Mouse (Mus musculus) central nervous system, embryonic 11.5 days (tissue): Measurements from ENCODE around the gene Gm8005. TPM values are rescaled to one million over a fixed set of nuclear protein-coding genes. Genes with fewer than 3 reads are reported as not detected.

Source experiments
- polyA plus RNA-seq: library from polyadenylated mRNA; depleted of rRNA; stranded (reverse); fragments of >200 nt; gene quantifications from 2 replicates; pipeline ENCODE4 v1.2.3, GENCODE M21; 2012; rRNA removed

The Gm8005 gene
- not detected in 2 replicates for polyA plus RNA-seq

DNA sequence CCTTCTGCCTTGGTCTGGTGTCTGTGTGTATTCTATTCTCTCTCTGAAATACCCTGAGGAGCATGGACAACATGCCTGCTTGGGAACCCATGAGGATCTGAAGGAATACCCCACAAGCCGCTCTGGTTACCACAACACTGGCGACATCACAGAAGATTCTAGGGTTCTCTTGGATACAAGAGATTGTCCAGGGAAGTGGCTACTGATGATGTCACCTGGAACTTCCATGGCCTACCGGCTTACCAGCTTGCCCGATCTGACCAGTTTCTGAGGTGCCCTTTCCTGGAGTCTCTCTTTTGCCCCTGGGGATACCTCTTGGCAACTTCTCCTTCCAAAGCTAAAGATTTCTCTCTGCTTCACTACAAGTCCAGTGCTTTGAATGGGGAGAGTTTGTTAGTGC is at the start of gene Gm8005:
Gm8005 (minus strand) TSS at position 101 of the 400 bp plus-strand sequence.

DNA sequence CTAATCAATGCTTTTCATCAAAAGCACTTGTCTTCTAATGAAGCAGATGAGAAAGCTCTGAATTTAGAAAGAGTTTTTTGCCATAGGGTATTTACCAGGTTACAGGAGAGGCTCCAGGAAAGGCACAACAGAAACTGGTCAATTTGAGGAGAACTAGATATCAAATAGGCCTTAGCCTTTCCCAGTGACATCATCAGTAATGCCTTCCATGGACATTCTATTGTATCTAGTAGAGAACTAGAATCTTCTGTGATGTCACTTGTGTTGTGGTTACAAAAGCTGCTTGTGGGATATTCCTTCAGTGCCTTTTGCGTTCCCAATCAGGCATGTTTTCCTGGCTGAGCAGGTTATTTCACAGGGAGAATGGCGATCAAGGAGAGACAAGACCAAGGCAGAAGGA is 24.1 kb upstream of the Gm8005 start, which contains the start of gene Gm8011:
Gm8011 (plus strand) TSS at position 301 of the 400 bp plus-strand sequence.

Other genes starting within 250 kb of the Gm8005 start
- not detected in 2 replicates for gene Gm3573, start 248.9 kb downstream of the Gm8005 start, polyA plus RNA-seq
- not detected in 2 replicates for gene Gm17026, start 179.6 kb downstream of the Gm8005 start, polyA plus RNA-seq
- not detected in 2 replicates for gene Gm9611, start 142.3 kb downstream of the Gm8005 start, polyA plus RNA-seq
- not detected in 2 replicates for gene Gm7995, start 129.5 kb downstream of the Gm8005 start, polyA plus RNA-seq
- not detected in 2 replicates for gene Gm8011, start 24.2 kb upstream of the Gm8005 start, polyA plus RNA-seq
- not detected in 2 replicates for gene Gm8020, start 62.7 kb upstream of the Gm8005 start, polyA plus RNA-seq
- gene Gm8024, start 84.6 kb upstream of the Gm8005 start, polyA plus RNA-seq, result not detected in 2 replicates
- gene Gm17124, start 160.2 kb upstream of the Gm8005 start, polyA plus RNA-seq, result not detected in 2 replicates
- gene Gm3633, start 202.2 kb upstream of the Gm8005 start, polyA plus RNA-seq, result not detected in 2 replicates
- gene Gm10378, start 216.3 kb upstream of the Gm8005 start, polyA plus RNA-seq, result not detected in 2 replicates